Mouse (Mus musculus) neural tube, embryonic 12.5 days (tissue): ENCODE results near the gene Cyp11a1. TPM values are rescaled to one million over a fixed set of nuclear protein-coding genes. Genes with fewer than 3 reads are reported as not detected.

Experiments
- ATAC-seq: fragments of 200-750 bp; cut with Nextera tagmentation; 2 replicates; pipeline ENCODE4 v1.8.0; 2017; ENCODE audit warnings: low read depth, mild to moderate bottlenecking, moderate TSS enrichment, moderate library complexity; ENCODE audit not compliant: low FRiP score
- H3K27ac ChIP-seq: fragments of 300-500 bp; sonication (generic); 2 replicates; pipeline ENCODE4 v1.5.1; 2016
- H3K27me3 ChIP-seq: fragments of 300-500 bp; sonication (generic); replicated peaks from 2 replicates; pipeline ENCODE4 v1.6.1; 2016; ENCODE audit warnings: mild to moderate bottlenecking
- H3K36me3 ChIP-seq: fragments of 300-500 bp; sonication (generic); 2 replicates; pipeline ENCODE4 v1.6.1; 2016; ENCODE audit warnings: mild to moderate bottlenecking
- H3K4me1 ChIP-seq: fragments of 300-500 bp; sonication (generic); 2 replicates; pipeline ENCODE4 v1.6.1; 2016
- H3K4me2 ChIP-seq: fragments of 300-500 bp; sonication (generic); replicated peaks from 2 replicates; pipeline ENCODE4 v1.6.1; 2016; ENCODE audit warnings: mild to moderate bottlenecking
- H3K4me3 ChIP-seq: fragments of 300-500 bp; sonication (generic); 2 replicates; pipeline ENCODE4 v1.5.1; 2016
- H3K9ac ChIP-seq: fragments of 300-500 bp; sonication (generic); 2 replicates; pipeline ENCODE4 v1.6.1; 2016; ENCODE audit warnings: mild to moderate bottlenecking
- H3K9me3 ChIP-seq: fragments of 300-500 bp; sonication (generic); 2 replicates; pipeline ENCODE4 v1.6.1; 2016; ENCODE audit warnings: mild to moderate bottlenecking
- WGBS: fragments of 180-500 bp; shearing (Covaris S2); methylation state at CpG from one replicate; pipeline ENCODE4 v1.1.7; 2016; 5-methylcytosine and 5-hydroxymethylcytosine counted together
- polyA plus RNA-seq: library from polyadenylated mRNA; unstranded; fragments of >200 nt; fragmentation: Nextera tagmentation; extraction: Ambion mirVana; gene quantifications from 2 replicates; pipeline ENCODE4 v1.2.1, GENCODE M21; 2016

Gene Cyp11a1
- 0.17 TPM in 1 of 2 replicates, not detected in the other for polyA plus RNA-seq

- Histone ChIP-seq H3K9me3 (no peaks in the 10 kb centered on the region), H3K36me3 (no peaks in the 10 kb centered on the region), H3K9ac (no peak within 1 kb of the TSS), H3K27ac (no peak within 1 kb of the TSS), H3K4me1 (peaks cover 8% of the 10 kb centered on the region), H3K27me3 (no peaks in the 10 kb centered on the region), H3K4me3 (no peak within 1 kb of the TSS), H3K4me2 (no peak within 1 kb of the TSS)
- ATAC-seq, result no peak
- 86% methylated on average over 16 of the region's 16 CpGs for WGBS
Measured at GRCm38 (mm10) chr9:58005753-58006461, at the start of gene Cyp11a1. Gene Cyp11a1 (plus strand): TSS chr9:58006411.

- no peak overlapping the region for H3K4me3 ChIP-seq
- WGBS, result 82% methylated on average over 5 of the region's 5 CpGs
- peaks cover 3% of the 10 kb centered on the region for H3K4me1 ChIP-seq
- no peak overlapping the region for H3K9ac ChIP-seq
- peaks cover 43% of the 10 kb centered on the region for H3K36me3 ChIP-seq
- no peaks in the 10 kb centered on the region for H3K9me3 ChIP-seq
- H3K27ac ChIP-seq, result no peak overlapping the region
- no peak overlapping the region for H3K4me2 ChIP-seq
- H3K27me3 ChIP-seq, result no peaks in the 10 kb centered on the region; the same call in 1 of the 2 replicates
- no peak for ATAC-seq
Measured at GRCm38 (mm10) chr9:57956838-57957236, 49.4 kb upstream of the Cyp11a1 start.

GRCm38 (mm10) chr9:57958615-57959014 lies 47.6 kb upstream of the Cyp11a1 start:
- Histone ChIP-seq H3K36me3 (peaks cover 44% of the 10 kb centered on the region), H3K27ac (no peak overlapping the region), H3K27me3 (no peaks in the 10 kb centered on the region; the same call in 1 of the 2 replicates), H3K4me2 (no peak overlapping the region), H3K9me3 (no peaks in the 10 kb centered on the region), H3K4me3 (no peak overlapping the region), H3K9ac (no peak overlapping the region), H3K4me1 (no peaks in the 10 kb centered on the region)
- ATAC-seq, result no peak
- WGBS, result 88% methylated on average over 1 of the region's 1 CpGs

GRCm38 (mm10) chr9:57959399-57959798 lies 46.8 kb upstream of the Cyp11a1 start:
- no peak overlapping the region for H3K9ac ChIP-seq
- no peak overlapping the region for H3K4me2 ChIP-seq
- H3K36me3 ChIP-seq, result peaks cover 44% of the 10 kb centered on the region
- no peak for ATAC-seq
- H3K4me1 ChIP-seq, result no peaks in the 10 kb centered on the region
- H3K27me3 ChIP-seq, result no peaks in the 10 kb centered on the region; the same call in 1 of the 2 replicates
- H3K4me3 ChIP-seq, result no peak overlapping the region
- H3K9me3 ChIP-seq, result no peaks in the 10 kb centered on the region
- H3K27ac ChIP-seq, result no peak overlapping the region
- WGBS, result 77% methylated on average over 10 of the region's 10 CpGs

- H3K9me3 ChIP-seq, result no peaks in the 10 kb centered on the region
- no peaks in the 10 kb centered on the region for H3K4me1 ChIP-seq
- no peak for ATAC-seq
- H3K4me2 ChIP-seq, result no peak overlapping the region
- H3K27ac ChIP-seq, result no peak overlapping the region
- H3K9ac ChIP-seq, result no peak overlapping the region
- H3K36me3 ChIP-seq, result peaks cover 44% of the 10 kb centered on the region
- H3K27me3 ChIP-seq, result no peaks in the 10 kb centered on the region; the same call in 1 of the 2 replicates
- no peak overlapping the region for H3K4me3 ChIP-seq
- WGBS, result 88% methylated on average over 17 of the region's 17 CpGs
Measured at GRCm38 (mm10) chr9:57959886-57960866, 46.0 kb upstream of the Cyp11a1 start.

GRCm38 (mm10) chr9:57961226-57961625 lies 45.0 kb upstream of the Cyp11a1 start:
- Histone ChIP-seq H3K4me1 (no peaks in the 10 kb centered on the region), H3K27me3 (no peaks in the 10 kb centered on the region; the same call in 1 of the 2 replicates), H3K4me3 (no peak overlapping the region), H3K9me3 (no peaks in the 10 kb centered on the region), H3K27ac (no peak overlapping the region), H3K9ac (no peak overlapping the region), H3K36me3 (peaks cover 38% of the 10 kb centered on the region), H3K4me2 (no peak overlapping the region)
- 88% methylated on average over 15 of the region's 15 CpGs for WGBS
- ATAC-seq, result no peak

- Histone ChIP-seq H3K4me1 (no peaks in the 10 kb centered on the region), H3K9ac (no peak overlapping the region), H3K27ac (no peak overlapping the region), H3K4me3 (no peak overlapping the region), H3K9me3 (no peaks in the 10 kb centered on the region), H3K27me3 (no peaks in the 10 kb centered on the region; the same call in 1 of the 2 replicates), H3K4me2 (no peak overlapping the region), H3K36me3 (peaks cover 32% of the 10 kb centered on the region)
- WGBS, result 71% methylated on average over 17 of the region's 17 CpGs
- no peak for ATAC-seq
Measured at GRCm38 (mm10) chr9:57961863-57962778, 44.1 kb upstream of the Cyp11a1 start.

- Histone ChIP-seq H3K9ac (no peak overlapping the region), H3K27me3 (no peaks in the 10 kb centered on the region; the same call in 1 of the 2 replicates), H3K4me1 (no peaks in the 10 kb centered on the region), H3K27ac (no peak overlapping the region), H3K9me3 (no peaks in the 10 kb centered on the region), H3K36me3 (peaks cover 23% of the 10 kb centered on the region), H3K4me3 (no peak overlapping the region), H3K4me2 (no peak overlapping the region)
- WGBS, result 90% methylated on average over 4 of the region's 4 CpGs
- no peak for ATAC-seq
Measured at GRCm38 (mm10) chr9:57963249-57963997, 42.8 kb upstream of the Cyp11a1 start.

- WGBS, result 78% methylated on average over 5 of the region's 5 CpGs
- Histone ChIP-seq H3K27me3 (no peaks in the 10 kb centered on the region; the same call in 1 of the 2 replicates), H3K9me3 (no peaks in the 10 kb centered on the region), H3K4me3 (no peak overlapping the region), H3K4me2 (no peak overlapping the region), H3K9ac (no peak overlapping the region), H3K4me1 (no peaks in the 10 kb centered on the region), H3K27ac (no peak overlapping the region), H3K36me3 (peaks cover 20% of the 10 kb centered on the region)
- no peak for ATAC-seq
Measured at GRCm38 (mm10) chr9:57963998-57964395, 42.2 kb upstream of the Cyp11a1 start.

- H3K9ac ChIP-seq, result no peak overlapping the region
- H3K4me3 ChIP-seq, result no peak overlapping the region
- WGBS, result 76% methylated on average over 6 of the region's 6 CpGs
- no peak for ATAC-seq
- no peak overlapping the region for H3K27ac ChIP-seq
- H3K4me1 ChIP-seq, result no peaks in the 10 kb centered on the region
- peaks cover 20% of the 10 kb centered on the region for H3K36me3 ChIP-seq
- H3K9me3 ChIP-seq, result no peaks in the 10 kb centered on the region
- no peak overlapping the region for H3K4me2 ChIP-seq
- H3K27me3 ChIP-seq, result no peaks in the 10 kb centered on the region; the same call in 1 of the 2 replicates
Measured at GRCm38 (mm10) chr9:57964528-57965250, 41.5 kb upstream of the Cyp11a1 start.
